Mouse (Mus musculus): Measurements from ENCODE around the gene Skor1.
A peak's percentile ranks its signal among the peaks of the same experiment; 100 is the strongest.

The Skor1 gene

DNA sequence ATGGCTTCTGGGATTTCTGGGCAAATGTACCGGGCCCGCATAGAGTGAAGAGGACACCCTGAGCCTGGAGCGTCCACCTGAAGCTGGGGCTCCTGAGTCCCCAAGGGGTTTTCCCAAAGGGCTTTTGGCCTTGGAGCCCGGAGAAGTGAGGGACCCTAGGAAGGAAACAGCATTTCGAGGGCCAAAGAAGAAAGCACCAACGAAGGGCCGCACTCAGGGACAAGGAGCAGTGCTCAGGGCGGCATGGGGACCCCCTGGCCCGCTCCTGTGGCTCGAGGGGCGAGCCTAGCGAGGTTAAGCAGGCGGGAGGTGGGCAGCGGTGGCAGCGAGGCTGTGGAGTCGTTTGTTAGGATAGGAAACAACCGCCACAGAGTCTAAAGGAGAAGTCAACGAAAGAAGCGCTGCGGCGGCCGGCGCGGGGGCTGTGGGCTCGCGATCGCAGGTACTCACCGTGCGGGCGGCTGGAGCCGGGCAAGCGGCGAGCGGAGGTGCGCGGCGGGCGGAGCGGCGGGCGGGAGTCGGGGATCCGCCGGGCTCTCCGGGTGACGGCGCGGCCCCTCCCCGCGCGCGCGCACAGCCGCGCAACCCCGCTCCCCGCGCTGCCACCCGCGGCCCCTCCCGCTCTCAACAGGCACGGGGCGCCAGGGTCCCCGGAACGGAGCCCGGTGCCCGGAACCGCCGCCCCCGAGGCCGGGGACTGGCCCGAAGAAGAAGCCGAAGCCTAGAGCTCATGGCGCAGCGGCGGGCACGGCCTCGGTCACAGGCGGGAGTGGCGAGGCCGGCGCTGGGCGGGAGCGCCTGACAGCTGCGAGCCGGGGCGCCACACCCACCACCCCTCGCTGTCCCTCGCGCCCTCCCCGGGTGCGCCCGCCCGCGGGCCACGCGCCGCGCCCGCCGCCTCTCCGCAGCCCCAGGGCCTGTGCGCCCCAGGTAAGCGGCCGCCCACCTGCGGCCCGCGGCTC is at the start of gene Skor1:
Gene Skor1, minus strand, starts transcription at position 552 of the 962 bp plus-strand sequence.
- DNase-seq (ENCODE audit: low spot score in 2 of 2), result no peak

DNA sequence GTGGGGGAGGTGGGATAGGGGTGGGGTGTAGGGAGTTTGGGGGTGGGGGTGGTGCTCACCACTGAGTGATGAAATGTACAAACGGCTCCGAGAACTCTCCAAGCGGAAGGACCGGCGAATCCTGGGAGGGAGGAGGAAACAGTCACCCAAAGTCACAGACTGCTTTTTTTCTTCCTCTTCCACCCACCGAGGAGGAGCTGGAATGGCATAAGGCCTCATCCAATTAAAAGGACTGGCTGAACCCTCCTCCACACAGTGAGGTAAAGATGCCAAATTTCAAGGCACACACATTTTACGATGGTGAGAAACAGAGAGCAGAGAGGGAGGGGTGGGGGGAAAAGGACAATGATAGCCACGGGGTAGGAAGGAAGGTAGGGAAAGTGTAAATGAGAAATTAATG is 48.5 kb upstream of the Skor1 start:
- DNase-seq (ENCODE audit: low spot score in 2 of 2), result peak in 1 of 2 experiments; percentile 33

DNA sequence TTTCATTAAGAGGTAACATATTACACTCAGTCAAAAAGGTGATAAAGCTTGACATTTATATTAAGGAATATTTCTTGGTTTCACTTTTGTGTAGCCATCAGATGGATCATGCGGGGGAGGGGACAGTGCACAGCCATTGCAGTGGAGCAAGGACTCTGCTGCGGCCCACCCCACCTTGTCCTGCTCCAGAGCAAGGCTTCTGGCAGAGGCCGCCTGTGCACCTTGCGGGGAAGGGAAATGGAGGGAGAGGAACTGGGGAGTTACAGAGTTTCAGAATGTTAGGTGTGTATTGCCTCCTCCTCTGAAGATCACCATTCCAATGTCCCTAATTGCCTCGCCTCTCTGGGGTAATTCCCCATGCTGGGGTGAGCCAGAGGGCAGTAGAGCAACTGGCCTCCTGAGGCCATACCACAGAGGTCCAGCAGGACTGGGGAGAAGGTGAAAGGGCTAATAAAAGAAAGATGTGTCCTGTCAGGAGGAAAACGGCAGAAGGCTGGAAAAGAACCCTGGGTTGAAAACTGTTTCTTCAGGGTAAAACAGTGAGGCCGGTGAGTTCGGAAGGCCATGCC is 47.4 kb upstream of the Skor1 start:
- DNase-seq (ENCODE audit: low spot score in 2 of 2), result no peak

DNA sequence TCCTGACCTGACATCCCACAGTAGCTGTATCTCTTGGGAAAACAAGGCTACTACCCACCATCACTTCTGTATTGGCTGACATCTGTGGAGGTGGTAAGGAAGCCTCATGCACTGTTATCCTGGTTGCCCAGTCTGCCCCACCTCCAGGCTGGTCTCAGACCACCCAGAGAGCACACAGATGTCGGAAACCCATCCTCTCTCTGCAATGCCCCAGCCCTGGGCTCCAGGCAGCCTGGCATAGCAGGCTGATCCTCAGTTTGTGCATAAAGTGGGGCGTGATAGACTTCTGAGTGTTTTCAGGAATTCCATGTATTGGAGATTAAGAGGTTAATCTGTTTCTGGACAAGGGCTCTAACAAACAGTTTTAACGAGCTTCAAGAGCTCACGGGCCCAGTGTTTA is 46.8 kb upstream of the Skor1 start:
- no peak for DNase-seq (ENCODE audit: low spot score in 2 of 2)

DNA sequence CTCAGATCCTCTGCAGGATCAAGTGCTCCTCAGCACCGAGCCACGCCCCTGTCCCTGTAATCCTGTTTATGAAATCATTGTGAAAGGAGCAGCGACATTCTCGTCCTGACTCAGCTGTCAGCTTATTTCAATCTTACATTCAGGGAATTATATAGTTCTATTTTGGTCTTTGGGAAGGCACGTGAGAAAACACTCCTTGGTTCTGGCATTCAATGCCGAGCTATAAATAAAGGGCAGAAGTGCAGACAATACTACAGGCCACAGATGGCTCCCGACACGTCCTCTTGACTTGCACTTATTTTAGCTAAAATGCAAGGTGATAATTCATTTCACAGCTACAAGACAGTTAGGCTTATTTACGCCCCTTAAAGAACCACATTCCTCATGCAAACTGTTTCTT is 46.0 kb upstream of the Skor1 start:
- no peak for DNase-seq (ENCODE audit: low spot score in 2 of 2)

DNA sequence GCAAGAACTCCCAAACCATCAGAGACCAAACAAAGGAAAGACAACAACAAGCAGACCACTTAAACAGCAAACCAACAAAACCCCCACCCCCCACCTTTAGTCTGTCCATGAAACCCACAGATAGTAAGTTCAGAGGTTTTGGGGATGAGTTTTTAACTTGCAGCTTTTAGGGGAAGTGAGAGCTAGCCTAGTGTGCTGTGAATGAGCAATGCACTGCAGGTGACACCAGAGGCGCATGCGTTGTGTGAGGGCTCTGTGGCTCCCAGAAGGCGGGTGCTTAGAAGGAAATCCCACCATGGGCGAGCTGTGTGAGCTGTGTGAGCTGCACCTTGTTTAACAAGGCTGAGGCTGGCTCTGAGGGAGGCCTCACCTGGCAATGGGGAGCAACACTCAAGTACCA is 44.0 kb upstream of the Skor1 start:
- DNase-seq (ENCODE audit: low spot score in 2 of 2), result no peak

DNA sequence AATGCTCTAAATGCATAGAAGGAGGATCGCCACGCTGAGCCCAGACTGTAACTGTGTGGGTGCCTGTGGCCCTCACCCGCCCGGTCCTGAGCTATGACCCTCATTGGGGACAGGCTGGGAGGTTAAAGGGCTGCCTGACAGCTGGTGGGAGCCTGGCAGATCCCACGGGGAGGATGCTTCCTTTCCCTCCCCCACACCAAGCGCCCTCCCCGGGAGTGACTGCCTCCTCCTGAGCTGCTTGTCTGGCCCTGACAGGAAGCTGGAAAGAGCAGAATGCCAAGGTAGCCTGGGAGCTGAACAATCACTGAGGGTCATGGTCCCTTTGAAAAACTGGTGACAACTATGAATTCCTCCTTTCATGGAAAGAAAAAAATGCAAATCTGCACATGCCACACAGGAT is 38.5 kb upstream of the Skor1 start:
- no peak for DNase-seq (ENCODE audit: low spot score in 2 of 2)

DNA sequence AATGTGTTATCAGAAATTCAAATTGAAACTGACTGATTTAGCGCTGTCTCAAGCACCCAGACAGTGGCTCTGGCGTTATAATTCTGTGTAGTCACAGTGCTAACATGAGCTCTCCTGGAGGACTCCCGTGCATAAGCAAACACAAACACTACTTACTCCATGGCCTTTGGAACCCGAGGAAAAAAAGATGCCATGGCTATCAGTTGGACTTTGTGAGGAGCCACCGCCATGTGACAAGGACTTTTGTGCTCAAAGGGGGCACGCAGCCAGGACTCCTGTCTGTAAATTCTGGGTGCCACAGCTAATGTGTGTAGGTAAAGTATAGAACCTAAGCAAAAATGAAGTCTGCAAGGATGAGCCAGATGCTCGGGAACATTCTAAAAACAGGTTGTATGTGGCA is 36.5 kb upstream of the Skor1 start:
- DNase-seq (ENCODE audit: low spot score in 2 of 2), result no peak

DNA sequence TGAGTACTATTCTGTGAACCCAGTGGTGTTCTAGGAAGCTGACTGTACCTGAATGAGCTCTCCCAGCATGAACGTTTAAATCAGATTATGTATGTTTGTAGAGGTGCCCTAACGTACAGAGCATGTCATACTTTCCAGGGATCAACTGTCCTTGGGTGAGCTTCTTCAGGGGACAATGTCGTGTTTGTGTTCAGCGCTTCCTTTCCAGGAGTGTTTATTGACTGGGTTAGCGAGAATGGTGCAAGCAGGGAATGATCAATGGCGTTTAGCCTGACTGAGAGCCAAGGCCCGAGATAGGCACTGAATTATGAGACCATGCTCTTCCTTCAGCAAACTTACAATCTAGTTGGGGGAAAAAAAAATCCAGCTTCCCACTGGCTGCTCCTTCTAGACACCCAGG is 35.1 kb upstream of the Skor1 start:
- DNase-seq (ENCODE audit: low spot score in 2 of 2), result no peak

DNA sequence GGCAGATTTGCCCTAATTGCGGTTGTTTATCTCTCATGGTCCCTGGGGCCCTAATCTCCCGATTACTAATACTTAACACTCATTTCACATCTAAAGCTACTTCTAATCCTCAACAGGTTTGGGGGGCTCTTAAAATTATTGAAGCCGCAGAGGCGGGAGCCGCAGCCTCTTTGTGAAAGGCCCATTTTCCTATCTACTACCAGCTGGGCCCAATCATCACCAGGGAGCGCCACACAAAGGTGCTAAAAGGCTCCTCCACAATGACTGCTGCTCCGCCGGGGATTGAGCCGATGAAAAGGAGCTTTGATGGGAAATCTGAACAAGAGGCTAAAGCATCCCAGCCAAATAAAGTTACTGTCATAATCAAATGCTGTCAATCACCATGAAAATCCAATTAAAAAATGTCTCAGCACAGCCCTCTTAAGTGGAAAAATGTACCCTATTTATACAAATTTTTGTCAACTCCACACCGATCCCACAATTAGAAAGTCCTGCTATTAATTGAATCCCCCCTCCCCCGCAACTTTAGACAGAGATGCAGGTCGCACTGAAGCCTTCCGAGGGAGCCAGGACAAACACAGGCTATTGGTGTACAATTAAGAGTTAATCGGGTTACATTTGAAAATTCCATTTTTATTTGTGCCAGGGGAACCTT is 33.7 kb upstream of the Skor1 start:
- peak; percentile 35 for DNase-seq (ENCODE audit: low spot score in 2 of 2)

DNA sequence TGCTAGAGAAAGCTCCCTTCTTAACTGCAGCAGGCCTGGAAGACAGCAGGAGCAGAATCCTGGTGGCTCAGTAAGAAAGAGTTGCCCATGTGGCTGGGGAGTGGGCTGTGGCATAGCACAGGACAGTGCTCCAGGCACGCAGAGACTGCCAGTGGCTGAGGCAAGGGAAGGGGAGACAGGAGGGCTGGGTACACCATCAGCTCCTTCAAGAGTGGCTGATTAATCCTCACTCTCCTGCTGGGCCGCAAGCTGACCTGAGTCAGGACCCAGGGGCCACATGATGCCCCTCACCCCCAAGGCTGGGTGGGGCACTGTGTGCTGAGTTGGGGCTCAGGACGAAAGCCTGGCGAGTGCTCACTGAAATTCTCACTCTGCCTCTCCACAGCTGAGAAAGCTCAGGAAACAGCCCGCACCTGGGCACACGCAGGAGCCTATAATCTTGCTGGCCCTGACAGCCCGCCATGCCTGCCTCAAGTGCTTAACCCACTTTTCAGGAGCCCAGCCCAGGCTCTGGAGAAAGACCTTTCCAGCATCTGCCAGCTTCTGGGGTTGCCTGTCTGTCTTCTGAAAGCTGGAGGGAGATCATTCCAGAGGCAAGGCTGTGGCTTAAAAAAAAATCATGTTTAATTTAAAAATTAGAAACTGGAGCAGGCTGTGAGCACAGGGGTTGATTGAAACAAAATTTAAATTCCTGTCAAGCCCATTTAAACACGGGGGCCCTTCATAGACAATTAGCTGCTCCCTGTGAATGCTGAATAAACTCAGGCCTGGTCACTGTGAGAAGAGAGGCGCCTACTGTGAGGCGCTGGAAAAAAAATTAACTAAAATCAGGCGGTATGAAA is 32.8 kb upstream of the Skor1 start:
- DNase-seq (ENCODE audit: low spot score in 2 of 2), result no peak

DNA sequence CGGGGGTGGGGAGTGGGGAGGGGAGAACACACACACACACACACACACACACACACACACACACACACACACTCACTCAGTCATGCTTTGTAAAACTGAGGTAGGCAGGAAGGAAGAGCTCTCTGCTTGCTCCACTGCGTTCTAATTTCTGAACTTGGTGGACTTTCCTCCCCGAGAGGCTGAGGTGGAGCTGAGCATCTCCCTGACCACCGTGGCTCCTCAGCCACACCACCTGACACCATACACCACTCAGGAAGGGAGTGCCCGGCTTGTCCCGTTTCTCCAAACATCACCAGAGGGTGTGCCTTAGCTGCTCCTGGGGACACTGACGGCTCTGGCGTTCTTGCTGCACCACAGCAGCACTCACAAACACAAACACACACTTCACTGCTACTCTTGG is 29.5 kb upstream of the Skor1 start:
- no peak for DNase-seq (ENCODE audit: low spot score in 2 of 2)

DNA sequence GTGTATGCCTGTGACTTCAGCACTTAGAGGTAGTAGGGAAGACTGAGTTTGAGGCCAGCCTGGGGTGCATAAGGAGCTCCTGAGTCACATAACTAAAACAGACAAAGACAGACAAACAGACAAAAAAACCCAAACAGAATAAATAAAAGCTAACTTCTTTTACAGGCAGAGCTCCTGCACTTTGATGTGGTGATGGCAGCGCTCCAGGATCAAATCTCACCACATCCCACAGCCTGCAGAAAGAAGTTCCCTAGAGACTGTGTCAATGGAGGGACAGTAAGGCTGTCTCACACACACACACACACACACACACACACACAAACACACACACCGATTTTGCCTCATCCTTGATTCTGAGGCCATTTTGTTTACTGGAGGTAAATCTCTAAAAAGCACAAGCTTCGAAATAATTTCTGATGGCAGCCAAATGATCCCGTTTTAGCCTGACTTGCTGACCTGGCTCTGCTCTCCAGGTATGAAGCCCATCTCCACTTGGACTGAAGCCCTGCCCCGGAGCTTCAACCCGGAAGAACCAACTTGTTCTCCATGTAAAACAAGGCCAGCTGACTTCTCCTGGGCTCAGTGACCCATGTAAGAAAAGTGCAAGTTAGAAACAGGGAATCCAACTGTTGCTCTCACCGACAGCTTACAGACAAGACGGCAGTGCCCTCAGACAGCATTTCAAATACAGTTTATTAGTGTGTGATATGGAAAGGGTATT is 25.4 kb upstream of the Skor1 start:
- DNase-seq (ENCODE audit: low spot score in 2 of 2), result no peak

DNA sequence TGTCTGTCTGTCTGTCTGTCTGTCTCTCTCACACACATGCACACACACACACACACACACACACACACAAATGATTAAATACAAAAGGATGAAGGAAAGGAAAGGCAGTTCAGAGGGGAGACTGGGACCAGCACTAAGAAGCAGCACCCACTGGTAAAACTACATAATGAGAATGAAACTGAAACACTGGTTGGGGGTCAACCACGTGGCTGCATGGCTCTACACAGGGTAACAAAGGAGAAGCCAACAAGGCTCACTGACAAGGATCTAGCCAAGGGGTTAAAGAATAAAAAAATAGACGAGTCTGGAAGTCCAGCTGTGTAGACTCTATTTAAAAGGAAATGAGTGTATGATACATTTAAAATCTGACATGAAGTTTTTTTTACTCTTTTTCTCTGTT is 23.2 kb upstream of the Skor1 start:
- no peak for DNase-seq (ENCODE audit: low spot score in 2 of 2)

DNA sequence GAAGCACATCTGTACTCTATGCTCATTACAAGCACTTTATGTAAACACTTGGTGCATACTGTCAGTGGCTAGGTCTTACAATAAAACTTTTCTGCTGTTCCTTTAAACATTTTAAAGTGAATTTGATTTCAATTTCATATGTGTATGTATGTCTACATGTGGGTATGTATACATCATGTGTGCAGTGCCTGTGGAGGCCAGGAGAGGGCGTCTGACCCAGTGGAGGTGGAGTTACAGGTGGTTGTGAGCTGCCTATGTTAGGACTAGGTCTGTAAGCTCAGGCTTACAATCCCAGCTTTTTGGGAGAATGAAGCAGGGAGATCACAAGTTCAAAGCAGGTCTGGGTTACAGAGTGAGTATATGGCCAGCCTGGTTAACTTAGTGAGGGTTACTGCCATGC is 20.4 kb upstream of the Skor1 start:
- no peak for DNase-seq (ENCODE audit: low spot score in 2 of 2)

DNA sequence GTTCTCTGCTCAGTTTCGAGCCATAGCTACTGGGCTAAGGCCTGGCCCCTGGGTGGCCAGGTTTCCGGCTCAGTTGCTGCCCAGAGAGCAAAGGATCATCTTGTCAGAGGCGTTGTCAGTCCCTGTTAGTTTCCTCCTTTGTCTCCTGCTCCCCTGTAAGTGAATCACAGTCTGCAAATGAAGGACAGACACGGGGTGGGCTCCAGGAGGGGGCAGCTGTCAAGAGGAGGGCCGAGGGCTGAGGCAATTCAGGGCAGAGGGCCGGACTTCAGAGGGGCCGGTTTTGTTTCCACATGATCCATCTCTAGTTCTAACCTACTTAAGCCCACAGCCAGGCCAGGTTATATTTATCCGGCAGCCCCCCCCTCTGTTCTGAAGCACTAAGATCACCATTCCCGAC is 16.3 kb upstream of the Skor1 start:
- DNase-seq (ENCODE audit: low spot score in 2 of 2), result no peak

DNA sequence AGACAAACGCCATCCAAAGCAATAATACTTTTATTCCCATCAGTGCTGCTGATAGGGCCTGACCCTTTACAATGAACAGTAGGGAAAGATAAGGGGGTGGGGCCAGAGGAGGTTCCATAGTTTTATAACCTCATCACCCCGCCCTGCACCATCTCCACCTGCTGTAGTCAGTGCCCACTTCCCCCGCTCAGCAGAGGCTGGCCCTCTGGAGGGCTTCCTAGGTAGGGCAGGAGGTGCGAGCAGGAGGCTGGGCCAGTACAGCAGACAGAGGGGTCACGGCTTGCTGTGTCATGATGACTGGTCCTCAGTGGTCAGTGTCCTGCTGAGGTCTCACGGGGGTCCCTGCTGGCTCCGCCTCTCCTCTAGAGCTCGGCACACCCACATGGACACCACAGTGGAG is 15.0 kb upstream of the Skor1 start:
- no peak for DNase-seq (ENCODE audit: low spot score in 2 of 2)

DNA sequence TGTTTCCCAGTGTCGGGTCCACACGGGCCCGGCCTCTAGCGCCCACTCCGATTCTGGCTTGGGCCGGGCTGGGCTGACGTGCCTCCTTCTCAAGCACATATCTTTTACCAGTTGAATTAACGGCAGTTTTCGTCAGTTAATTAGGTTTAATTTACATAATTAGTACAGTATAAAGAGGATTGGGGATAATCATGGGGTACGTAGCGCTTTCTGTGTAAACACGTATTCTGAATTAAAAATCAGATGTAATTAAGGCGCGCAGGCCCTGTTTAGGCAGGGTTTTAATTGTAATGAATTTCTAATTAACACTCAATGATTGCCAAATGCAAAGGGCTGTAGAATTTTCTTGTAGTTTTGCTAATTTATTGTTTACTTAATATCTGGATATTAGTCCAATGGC is 3.2 kb upstream of the Skor1 start:
- no peak for DNase-seq (ENCODE audit: low spot score in 2 of 2)

DNA sequence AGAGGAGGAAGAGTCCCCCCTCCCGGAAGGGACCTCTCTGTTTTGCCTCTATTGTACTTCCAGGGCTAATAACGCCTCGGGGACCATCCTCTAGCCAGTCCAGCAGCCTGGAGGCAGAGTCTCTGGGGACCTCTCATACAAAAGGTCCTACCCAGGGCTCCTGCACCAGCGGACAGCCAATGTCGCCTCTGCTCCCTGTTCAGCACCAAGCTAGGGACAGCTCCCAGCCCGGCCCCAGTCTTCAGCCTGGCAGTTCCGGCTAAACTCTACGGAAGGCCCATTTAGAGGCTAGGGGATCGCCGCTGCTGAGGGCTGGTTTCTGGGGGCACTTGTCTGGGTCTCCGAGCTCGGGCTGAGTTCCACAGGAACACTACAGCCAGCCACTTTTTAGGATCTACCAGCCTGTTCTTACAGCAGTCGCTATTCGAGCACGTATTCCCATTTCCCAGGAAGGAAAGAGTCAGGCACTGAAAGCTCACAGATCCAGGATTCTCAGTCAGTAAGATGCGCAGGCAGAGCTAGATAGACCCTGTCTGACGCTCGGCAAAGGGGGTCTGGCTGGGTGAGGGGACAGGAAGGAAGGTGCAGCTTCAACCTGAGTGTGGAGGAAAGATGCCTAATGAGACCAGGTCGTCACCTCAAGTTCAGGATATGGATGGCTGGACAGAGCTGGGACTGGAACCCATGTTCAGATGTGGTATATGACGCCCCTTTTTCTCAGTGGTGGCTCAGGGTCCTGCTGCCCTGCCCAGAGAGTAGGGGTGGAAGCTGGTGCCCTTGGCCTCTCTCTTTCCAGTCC is 2.5 kb upstream of the Skor1 start:
- peak in 1 of 2 experiments; percentile 63 for DNase-seq (ENCODE audit: low spot score in 2 of 2)

DNA sequence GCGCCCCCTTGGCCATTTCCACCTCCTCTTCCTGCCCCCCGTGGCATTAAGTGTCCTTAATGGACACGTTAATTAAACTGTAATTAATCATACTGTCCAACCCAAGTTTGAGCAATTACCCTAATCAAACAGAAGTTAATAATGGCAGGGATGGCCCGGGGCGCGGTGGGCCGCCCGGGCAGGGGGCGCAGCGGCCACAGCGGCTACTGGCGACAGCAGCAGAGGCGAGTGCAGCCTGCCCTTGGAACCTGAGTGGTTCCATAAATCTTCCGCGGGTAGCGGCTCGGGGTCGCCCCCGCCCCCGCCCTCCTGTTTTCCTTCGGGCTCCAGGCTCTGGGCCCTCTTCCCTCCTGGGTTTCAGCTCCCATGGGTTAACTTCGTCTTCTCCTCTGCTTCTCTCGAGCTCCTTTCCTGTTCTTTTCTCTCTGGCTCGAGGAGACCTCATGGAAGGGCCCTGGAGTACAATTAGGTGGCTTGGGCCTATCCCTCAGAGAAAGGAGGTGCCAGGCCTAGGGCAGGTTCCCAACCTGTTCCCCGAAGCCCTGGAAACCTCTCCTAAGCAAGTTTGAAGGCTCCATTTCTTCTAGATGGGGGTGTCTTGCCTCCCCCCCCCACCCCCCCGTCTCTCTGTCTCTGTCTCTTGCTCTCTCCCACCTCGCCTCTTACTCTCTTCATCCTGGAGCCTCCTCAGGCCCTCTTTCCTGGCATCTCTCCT is 1.5 kb upstream of the Skor1 start:
- DNase-seq (ENCODE audit: low spot score in 2 of 2), result no peak
